Mouse (Mus musculus) CH12.LX (cell line): Measurements from ENCODE around the gene Ifi35. TPM values are rescaled to one million over a fixed set of nuclear protein-coding genes. Genes with fewer than 3 reads are reported as not detected.

Experiments
- DNase-seq: peaks from one replicate; pipeline ENCODE4 v3.0.0-alpha.2; 2013; ENCODE audit errors: extremely low read depth
- H3K27ac ChIP-seq: 2 replicates; pipeline ENCODE4 v1.5.1; 2012; ENCODE audit warnings: low read depth, mild to moderate bottlenecking, control low read depth, moderate library complexity; ENCODE audit not compliant: insufficient read depth
- H3K27me3 ChIP-seq: replicated peaks from 2 replicates; pipeline ENCODE3; 2012; ENCODE audit warnings: inconsistent platforms
- H3K36me3 ChIP-seq, 2 experiments: replicated peaks in 1 of 2; 2 replicates each; pipeline versions ENCODE3 to v1.6.1; 2012; ENCODE audit warnings: inconsistent platforms in 1 of 2, low read length in 1 of 2, mild to moderate bottlenecking in 1 of 2, mixed read lengths in 1 of 2, moderate library complexity in 1 of 2; ENCODE audit not compliant: control insufficient read depth in 1 of 2, insufficient read depth in 1 of 2
- H3K4me1 ChIP-seq, 2 experiments: 2 replicates each; pipeline ENCODE4 v1.6.1; 2012; ENCODE audit warnings: inconsistent platforms in 1 of 2, moderate library complexity in 1 of 2; ENCODE audit not compliant: insufficient read depth in 2 of 2, control insufficient read depth in 1 of 2
- H3K4me2 ChIP-seq: 2 replicates; pipeline ENCODE4 v1.6.1; 2012; ENCODE audit warnings: low read depth, mild to moderate bottlenecking, control low read depth; ENCODE audit not compliant: poor library complexity, insufficient read depth, severe bottlenecking
- H3K4me3 ChIP-seq, 3 experiments: fragments of 150-350 bp in 1 of 3; sonication (generic) in 1 of 3; replicated peaks in 1 of 3; 2 replicates each; pipeline versions ENCODE3 to v1.5.1; 2011 to 2012; ENCODE audit warnings: low read depth in 2 of 3, low read length in 2 of 3, mild to moderate bottlenecking in 2 of 3, moderate library complexity in 2 of 3, control low read depth in 1 of 3, improper control_type of control experiment in 1 of 3, inconsistent platforms in 1 of 3, mixed read lengths in 1 of 3; ENCODE audit not compliant: poor library complexity in 1 of 3
- H3K79me2 ChIP-seq: replicated peaks from 2 replicates; pipeline ENCODE4 v1.6.1; 2012; ENCODE audit warnings: mild to moderate bottlenecking, moderate library complexity; ENCODE audit not compliant: control insufficient read depth, poor library complexity, insufficient read depth, severe bottlenecking; ENCODE audit errors: extremely low read depth
- H3K9ac ChIP-seq: 2 replicates; pipeline ENCODE4 v1.6.1; 2012; ENCODE audit warnings: low read depth, mild to moderate bottlenecking, control low read depth, moderate library complexity; ENCODE audit not compliant: insufficient read depth
- H3K9me3 ChIP-seq: replicated peaks from 2 replicates; pipeline ENCODE3; 2012; ENCODE audit warnings: low read length, inconsistent platforms, mixed read lengths
- BHLHE40 ChIP-seq: IDR thresholded peaks from 2 replicates; pipeline ENCODE4 v1.6.1; 2011; ENCODE audit warnings: mild to moderate bottlenecking, low read depth, low read length, improper control_type of control experiment
- CHD2 ChIP-seq: IDR thresholded peaks from 2 replicates; pipeline ENCODE4 v1.6.1; 2011; ENCODE audit warnings: low read length, improper control_type of control experiment
- CTCF ChIP-seq, 2 experiments: IDR thresholded peaks in 1 of 2; conservative IDR thresholded peaks in 1 of 2; 2 replicates each; pipeline ENCODE4 v1.5.1; 2011 to 2012; ENCODE audit warnings: low read depth in 2 of 2, low read length in 2 of 2, improper control_type of control experiment in 1 of 2, inconsistent platforms in 1 of 2, mild to moderate bottlenecking in 1 of 2, moderate library complexity in 1 of 2
- ELF1 ChIP-seq: IDR thresholded peaks from 2 replicates; pipeline ENCODE4 v1.6.1; 2014; ENCODE audit warnings: low read depth, mild to moderate bottlenecking, inconsistent platforms, low read length, improper control_type of control experiment
- EP300 ChIP-seq: IDR thresholded peaks from 2 replicates; pipeline ENCODE4 v1.6.1; 2011; ENCODE audit warnings: low read length, improper control_type of control experiment
- ETS1 ChIP-seq: conservative IDR thresholded peaks from 2 replicates; pipeline ENCODE4 v1.6.1; 2012; ENCODE audit warnings: low read depth, mild to moderate bottlenecking, inconsistent platforms, low read length, improper control_type of control experiment, moderate library complexity
- HCFC1 ChIP-seq: IDR thresholded peaks from 2 replicates; pipeline ENCODE4 v1.6.1; 2012; ENCODE audit warnings: low read depth, mild to moderate bottlenecking, inconsistent platforms, low read length, improper control_type of control experiment
- IRF4 ChIP-seq: IDR thresholded peaks from 2 replicates; pipeline ENCODE4 v1.6.1; 2014; ENCODE audit warnings: low read depth, mild to moderate bottlenecking, inconsistent platforms, low read length, improper control_type of control experiment
- KAT2A ChIP-seq: IDR thresholded peaks from 2 replicates; pipeline ENCODE4 v1.6.1; 2012; ENCODE audit warnings: low read length, improper control_type of control experiment, inconsistent platforms; ENCODE audit not compliant: insufficient replicate concordance
- MAFK ChIP-seq: IDR thresholded peaks from 2 replicates; pipeline ENCODE4 v1.6.1; 2011; ENCODE audit warnings: low read length, improper control_type of control experiment; ENCODE audit not compliant: insufficient replicate concordance
- MEF2A ChIP-seq: IDR thresholded peaks from 2 replicates; pipeline ENCODE4 v1.6.1; 2014; ENCODE audit warnings: low read depth, mild to moderate bottlenecking, inconsistent platforms, low read length, improper control_type of control experiment, borderline replicate concordance
- MYC ChIP-seq: IDR thresholded peaks from 2 replicates; pipeline ENCODE4 v1.6.1; 2011; ENCODE audit warnings: low read depth, mild to moderate bottlenecking, improper control_type of control experiment, low read length
- NELFE ChIP-seq: IDR thresholded peaks from 2 replicates; pipeline ENCODE4 v1.6.1; 2011; ENCODE audit warnings: low read depth, low read length, improper control_type of control experiment
- NRF1 ChIP-seq: IDR thresholded peaks from 2 replicates; pipeline ENCODE4 v1.6.1; 2014; ENCODE audit warnings: low read depth, mild to moderate bottlenecking, inconsistent platforms, low read length, improper control_type of control experiment, moderate library complexity
- RCOR1 ChIP-seq: conservative IDR thresholded peaks from 2 replicates; pipeline ENCODE4 v1.6.1; 2012; ENCODE audit warnings: low read depth, mild to moderate bottlenecking, inconsistent platforms, low read length, improper control_type of control experiment
- SMC3 ChIP-seq: IDR thresholded peaks from 2 replicates; pipeline ENCODE4 v1.6.1; 2011; ENCODE audit warnings: low read depth, low read length, improper control_type of control experiment
- TCF12 ChIP-seq: IDR thresholded peaks from 2 replicates; pipeline ENCODE4 v1.6.1; 2014; ENCODE audit warnings: low read depth, mild to moderate bottlenecking, inconsistent platforms, low read length, improper control_type of control experiment
- UBTF ChIP-seq: IDR thresholded peaks from 2 replicates; pipeline ENCODE4 v1.6.1; 2012; ENCODE audit warnings: low read depth, mild to moderate bottlenecking, inconsistent platforms, low read length, improper control_type of control experiment, moderate library complexity
- USF2 ChIP-seq: conservative IDR thresholded peaks from 2 replicates; pipeline ENCODE4 v1.6.1; 2011; ENCODE audit warnings: low read depth, low read length, improper control_type of control experiment
- ZC3H11A ChIP-seq: IDR thresholded peaks from 2 replicates; pipeline ENCODE4 v1.6.1; 2012; ENCODE audit warnings: low read depth, mild to moderate bottlenecking, inconsistent platforms, low read length, improper control_type of control experiment
- ZKSCAN1 ChIP-seq: IDR thresholded peaks from 2 replicates; pipeline ENCODE4 v1.6.1; 2012; ENCODE audit warnings: low read depth, inconsistent platforms, low read length, improper control_type of control experiment, borderline replicate concordance
- ZMIZ1 ChIP-seq: IDR thresholded peaks from 2 replicates; pipeline ENCODE4 v1.6.1; 2012; ENCODE audit warnings: low read depth, mild to moderate bottlenecking, inconsistent platforms, low read length, improper control_type of control experiment
- dilution Hi-C: fragments of 300-500 bp; cut with MboI; formaldehyde crosslinking; loops from 2 replicates; pipeline ENCODE4 v1.14.3; 2020; ENCODE audit warnings: low sequenced_read_pairs; ENCODE audit not compliant: extremely low pct_unique_long_range_greater_than_20kb, extremely low pct_ligation_motif_present
- in situ Hi-C: fragments of 300-500 bp; cut with MboI; formaldehyde crosslinking; loops from 3 replicates; pipeline ENCODE4 v1.14.3; 2019; ENCODE audit warnings: low sequenced_read_pairs, low pct_ligation_motif_present, low pct_unique_long_range_greater_than_20kb, mixed read lengths
- polyA plus RNA-seq: library from polyadenylated mRNA; unstranded; fragments of >175 nt; gene quantifications from 2 replicates; pipeline ENCODE4 v1.2.1, GENCODE M21; 2012; ENCODE audit warnings: low read depth; ENCODE audit not compliant: insufficient read length
- total RNA-seq, 2 experiments: library from RNA; depleted of rRNA; stranded (reverse); fragments of 300-350 nt in 1 of 2; fragments of >200 nt in 1 of 2; gene quantifications; 2 replicates each; pipeline ENCODE4 v1.2.3; 2012 to 2014

Ifi35 gene
- total and polyA plus RNA-seq, 3 experiments: 49.3 to 79.1 (median 63.7) TPM

DNA sequence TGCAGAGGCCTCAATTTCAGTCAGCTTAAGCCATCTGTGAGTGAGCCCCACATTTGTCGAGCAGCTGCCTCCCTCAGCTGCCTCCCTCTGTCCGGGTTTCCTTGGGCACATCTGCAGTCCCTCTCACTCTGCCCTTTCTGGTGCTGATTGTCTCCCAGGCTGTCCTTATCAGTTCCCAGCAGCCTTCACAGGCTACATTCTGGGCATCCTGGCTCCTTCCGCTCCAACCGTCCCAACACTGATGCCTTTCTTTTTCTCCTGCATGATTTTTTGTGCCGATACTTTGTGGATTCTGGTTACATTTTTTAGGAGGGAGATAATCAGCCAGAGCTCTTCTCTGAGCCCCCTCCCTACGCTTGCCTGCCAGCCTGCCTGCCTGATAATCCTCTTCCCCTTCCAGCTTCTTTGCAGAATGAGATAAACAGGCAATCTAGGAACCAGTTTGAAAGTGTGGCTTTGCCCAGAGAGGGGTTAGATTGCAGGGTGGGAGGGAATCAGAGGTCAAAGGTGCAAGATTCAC is 37.4 kb downstream of the Ifi35 start:
- in situ Hi-C loops (no loop called here), dilution Hi-C loops (no loop called here)
- Histone ChIP-seq H3K9me3 (no peaks in the 10 kb centered on the region), H3K4me1 (peaks cover 0 to 6% of the 10 kb centered on the region in 2 experiments; a peak in 1 of 4 replicates), H3K79me2 (no peaks in the 10 kb centered on the region), H3K9ac (no peak overlapping the region), H3K4me2 (no peak overlapping the region), H3K27ac (no peak overlapping the region), H3K27me3 (no peaks in the 10 kb centered on the region), H3K36me3 (peaks cover 30 to 49% of the 10 kb centered on the region in 2 experiments), H3K4me3 (no peak overlapping the region)
- TF ChIP-seq MAFK: no peak
- DNase-seq: no peak

DNA sequence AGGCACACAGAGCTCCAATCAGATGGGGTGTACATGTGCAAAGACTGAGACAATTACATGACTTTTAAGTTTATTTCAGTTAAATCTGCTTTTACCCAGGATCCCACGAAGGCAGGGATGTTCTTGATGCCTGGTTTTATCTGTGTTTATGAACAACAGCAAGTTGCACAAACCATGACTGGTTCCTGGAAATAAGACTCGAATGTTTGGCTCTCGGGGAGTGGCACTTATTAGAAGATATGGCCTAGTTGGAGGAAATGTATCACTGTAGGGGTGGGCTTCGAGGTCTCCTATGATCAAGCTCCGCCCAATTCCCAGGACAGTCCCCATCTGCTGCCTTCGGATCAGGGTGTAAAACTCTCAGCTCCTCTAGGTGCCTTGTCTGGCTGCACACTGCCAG is 37.9 kb downstream of the Ifi35 start:
- Histone ChIP-seq H3K36me3 (peaks cover 30 to 53% of the 10 kb centered on the region in 2 experiments), H3K27me3 (no peaks in the 10 kb centered on the region), H3K4me3 (no peak overlapping the region), H3K9ac (no peak overlapping the region), H3K9me3 (no peaks in the 10 kb centered on the region), H3K4me1 (peaks cover 0 to 6% of the 10 kb centered on the region in 2 experiments; a peak in 1 of 4 replicates), H3K4me2 (no peak overlapping the region), H3K79me2 (no peaks in the 10 kb centered on the region), H3K27ac (no peak overlapping the region)
- TF ChIP-seq ZKSCAN1 (no peak), EP300 (no peak), HCFC1 (no peak)
- in situ Hi-C loops: no loop called here
- no peak for DNase-seq
- dilution Hi-C loops: no loop called here

DNA sequence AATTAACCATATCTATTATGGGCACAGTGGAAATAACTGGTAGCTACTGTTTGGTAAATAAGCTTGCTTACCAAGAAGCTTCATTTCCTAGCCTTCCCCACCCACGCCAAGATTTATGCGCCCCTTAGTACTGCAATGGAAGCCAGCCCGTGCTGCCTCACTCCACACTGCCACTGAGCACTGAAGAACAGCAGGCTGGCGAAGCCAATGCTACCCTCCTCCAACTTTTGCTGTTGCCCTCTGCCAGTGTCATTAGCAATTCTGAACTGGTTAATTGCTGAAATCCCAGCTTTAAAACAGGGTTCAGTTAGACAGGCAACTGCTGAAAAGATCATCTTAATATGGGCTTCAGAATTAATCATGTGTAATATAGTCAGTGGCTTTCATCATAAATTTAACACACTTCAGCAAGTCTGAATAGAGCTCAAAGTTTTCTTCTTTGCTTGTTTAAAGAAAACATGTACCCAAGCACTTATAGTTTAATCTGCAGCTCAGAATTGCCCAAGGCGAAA is 58.1 kb downstream of the Ifi35 start:
- no peak for DNase-seq
- Histone ChIP-seq H3K4me1 (0 out of 4 replicates have a peak, but pooled peaks cover 0 to 2% of the 10 kb centered on the region in 2 experiments), H3K79me2 (no peaks in the 10 kb centered on the region), H3K4me3 (no peak overlapping the region), H3K9ac (no peak overlapping the region), H3K27me3 (no peaks in the 10 kb centered on the region), H3K4me2 (no peak overlapping the region)
- in situ Hi-C loops: no loop called here
- dilution Hi-C loops: no loop called here
- TF ChIP-seq CHD2 (no peak), KAT2A (no peak), RCOR1 (no peak), NRF1 (no peak), IRF4 (no peak), MEF2A (no peak), NELFE (no peak), ZC3H11A (no peak), ZMIZ1 (no peak), UBTF (no peak), SMC3 (no peak), ELF1 (no peak), BHLHE40 (no peak), ETS1 (no peak), MYC (no peak), USF2 (no peak), HCFC1 (no peak), TCF12 (no peak), CTCF (conservative IDR thresholded peaks at IDR 0.05 in 1 of 2, IDR thresholded peaks at IDR 0.05 in 1 of 2; ENCODE audit: low read depth in 2 of 2, low read length in 2 of 2) (no peak)
- TF ChIP-seq, all 38 proteins: peak for 0
- Histone ChIP-seq H3K9me3 (no peaks in the 10 kb centered on the region), H3K36me3 (peaks cover 64 to 90% of the 10 kb centered on the region in 2 experiments), H3K27ac (no peak overlapping the region)
